Mouse (Mus musculus) intestine, embryonic 14.5 days (tissue): Measurements from ENCODE around the gene Prr11. TPM values are rescaled to one million over a fixed set of nuclear protein-coding genes. Genes with fewer than 3 reads are reported as not detected.

ENCODE experiments used
- ATAC-seq: fragments of 200-750 bp; cut with Nextera tagmentation; replicated peaks from 2 replicates; pipeline ENCODE4 v1.8.0; 2017; ENCODE audit warnings: low read depth, moderate number of reproducible peaks, moderate TSS enrichment, moderate library complexity; ENCODE audit not compliant: low FRiP score, low TSS enrichment
- DNase-seq: peaks from one replicate; pipeline ENCODE4 v3.0.0-alpha.2; 2018; ENCODE audit warnings: low spot score
- H3K27ac ChIP-seq: fragments of 300-500 bp; sonication (generic); 2 replicates; pipeline ENCODE4 v1.5.1; 2014; ENCODE audit warnings: low read depth, mild to moderate bottlenecking, control low read depth
- H3K27me3 ChIP-seq: fragments of 300-500 bp; sonication (generic); replicated peaks from 2 replicates; pipeline ENCODE4 v1.6.1; 2014; ENCODE audit warnings: low read length, control low read depth; ENCODE audit not compliant: control insufficient read depth, insufficient read depth
- H3K36me3 ChIP-seq: fragments of 300-500 bp; sonication (generic); 2 replicates; pipeline ENCODE4 v1.6.1; 2014; ENCODE audit warnings: low read length, control low read depth; ENCODE audit not compliant: control insufficient read depth, insufficient read depth
- H3K4me1 ChIP-seq: fragments of 300-500 bp; sonication (generic); replicated peaks from 2 replicates; pipeline ENCODE4 v1.6.1; 2014; ENCODE audit warnings: low read length, control low read depth, mixed read lengths; ENCODE audit not compliant: control insufficient read depth, insufficient read depth
- H3K4me2 ChIP-seq: fragments of 300-500 bp; sonication (generic); 2 replicates; pipeline ENCODE4 v1.6.1; 2014; ENCODE audit warnings: low read length
- H3K4me3 ChIP-seq: fragments of 300-500 bp; sonication (generic); 2 replicates; pipeline ENCODE4 v1.5.1; 2014; ENCODE audit warnings: low read depth, low read length, control low read depth, mixed read lengths
- H3K9ac ChIP-seq: fragments of 300-500 bp; sonication (generic); 2 replicates; pipeline ENCODE4 v1.6.1; 2014; ENCODE audit warnings: mild to moderate bottlenecking, low read length
- H3K9me3 ChIP-seq: fragments of 300-500 bp; sonication (generic); 2 replicates; pipeline ENCODE4 v1.6.1; 2016; ENCODE audit warnings: low read length, control low read depth; ENCODE audit not compliant: control insufficient read depth
- WGBS: fragments of 180-500 bp; shearing (Covaris S2); extraction: QIAGEN DNeasy Blood & Tissue Kit; methylation state at CpG from one replicate; pipeline ENCODE4 v1.1.7; 2014; 5-methylcytosine and 5-hydroxymethylcytosine counted together
- polyA plus RNA-seq: library from polyadenylated mRNA; unstranded; fragments of >200 nt; fragmentation: Nextera tagmentation; extraction: Ambion mirVana; gene quantifications from 2 replicates; pipeline ENCODE4 v1.2.1, GENCODE M21; 2014

Gene Prr11
- 12.0 and 14.8 TPM in 2 replicates for polyA plus RNA-seq

DNA sequence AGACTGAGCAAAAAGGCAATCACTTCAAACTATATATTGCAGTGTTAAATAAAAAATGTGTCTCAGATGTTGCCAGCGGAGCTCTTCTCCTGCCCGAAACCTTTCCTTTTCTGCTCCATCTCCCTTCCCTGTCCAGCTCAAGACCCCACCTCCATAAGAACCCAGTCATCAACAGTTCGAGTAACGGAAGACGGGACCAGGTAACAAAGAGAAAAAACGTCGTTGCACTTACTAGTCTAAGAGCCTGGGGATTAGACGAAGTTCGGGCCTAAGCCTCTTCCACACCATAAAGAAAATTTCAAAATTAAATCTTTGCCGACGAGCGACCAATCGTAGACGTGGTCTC is at the start of gene Prr11:
Prr11 (minus strand) TSS at position 300 of the 346 bp plus-strand sequence.
- DNase-seq = no peak
- under 1% methylated on average over 14 of the region's 14 CpGs for WGBS
- no peak for ATAC-seq

DNA sequence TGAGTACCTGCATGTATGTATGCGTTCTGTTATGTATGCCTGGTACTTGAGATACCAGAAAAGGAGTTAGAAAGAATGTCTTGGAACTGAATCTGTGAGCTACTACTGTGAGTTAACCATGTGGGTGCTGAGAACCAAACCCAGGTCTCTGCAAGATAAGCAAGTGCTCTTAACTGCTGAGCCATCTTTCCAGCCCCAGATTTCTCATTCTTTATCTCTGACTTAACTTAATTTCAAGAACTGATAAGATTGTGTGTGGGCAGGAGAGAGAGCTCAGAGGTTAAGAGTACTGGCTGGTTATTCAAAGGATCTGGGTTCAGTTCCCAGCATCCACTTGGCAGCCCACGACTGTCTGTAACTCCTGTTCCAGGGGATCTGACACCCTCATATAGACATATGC is 49.5 kb upstream of the Prr11 start:
- no peaks in the 10 kb centered on the region for H3K9me3 ChIP-seq
- no peaks in the 10 kb centered on the region for H3K27me3 ChIP-seq
- H3K36me3 ChIP-seq = peaks cover 21% of the 10 kb centered on the region
- no peak overlapping the region for H3K4me3 ChIP-seq
- WGBS = 89% methylated on average over 2 of the region's 2 CpGs
- ATAC-seq = no peak
- no peak overlapping the region for H3K27ac ChIP-seq
- H3K4me2 ChIP-seq = no peak overlapping the region
- DNase-seq = no peak
- H3K4me1 ChIP-seq = no peaks in the 10 kb centered on the region
- H3K9ac ChIP-seq = no peak overlapping the region

More for the DNA sequence above, at the start of gene Prr11:
- H3K9me3 ChIP-seq = no peaks in the 10 kb centered on the region
- peak within 1 kb of the TSS; percentile 99 for H3K4me3 ChIP-seq
- H3K36me3 ChIP-seq = peaks cover 52% of the 10 kb centered on the region
- no peaks in the 10 kb centered on the region for H3K27me3 ChIP-seq
- peak within 1 kb of the TSS; percentile 83 for H3K4me2 ChIP-seq
- H3K4me1 ChIP-seq = peaks cover 9% of the 10 kb centered on the region
- H3K9ac ChIP-seq = peak within 1 kb of the TSS; percentile 98
- peak within 1 kb of the TSS; percentile 97 for H3K27ac ChIP-seq

DNA sequence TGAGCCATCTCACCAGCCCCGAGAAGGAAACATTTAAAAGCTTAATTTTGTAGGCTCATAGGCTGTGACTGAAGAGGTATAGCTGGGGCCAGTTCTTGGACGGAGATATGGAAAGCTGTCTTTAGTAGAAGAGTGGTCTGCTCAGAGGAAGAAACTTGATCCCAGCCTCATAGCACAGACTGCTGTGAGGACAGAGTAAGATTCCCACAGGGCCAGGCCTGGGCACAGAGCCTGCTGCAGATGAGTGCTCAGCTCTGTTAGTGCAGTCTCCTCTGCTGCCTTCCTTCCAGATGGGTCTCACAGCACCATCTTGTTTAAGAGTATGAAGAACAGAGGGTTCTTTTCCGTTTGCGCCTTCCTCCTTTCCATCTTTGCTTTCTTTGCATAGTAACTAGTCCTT is 27.7 kb upstream of the Prr11 start:
- no peaks in the 10 kb centered on the region for H3K9me3 ChIP-seq
- no peaks in the 10 kb centered on the region for H3K4me1 ChIP-seq
- H3K9ac ChIP-seq = no peak overlapping the region
- H3K36me3 ChIP-seq = peaks cover 6% of the 10 kb centered on the region
- no peak overlapping the region for H3K4me2 ChIP-seq
- no peaks in the 10 kb centered on the region for H3K27me3 ChIP-seq
- H3K27ac ChIP-seq = no peak overlapping the region
- no peak overlapping the region for H3K4me3 ChIP-seq
- DNase-seq (no peak), ATAC-seq (no peak)
- WGBS = 91% methylated on average over 4 of the region's 4 CpGs

DNA sequence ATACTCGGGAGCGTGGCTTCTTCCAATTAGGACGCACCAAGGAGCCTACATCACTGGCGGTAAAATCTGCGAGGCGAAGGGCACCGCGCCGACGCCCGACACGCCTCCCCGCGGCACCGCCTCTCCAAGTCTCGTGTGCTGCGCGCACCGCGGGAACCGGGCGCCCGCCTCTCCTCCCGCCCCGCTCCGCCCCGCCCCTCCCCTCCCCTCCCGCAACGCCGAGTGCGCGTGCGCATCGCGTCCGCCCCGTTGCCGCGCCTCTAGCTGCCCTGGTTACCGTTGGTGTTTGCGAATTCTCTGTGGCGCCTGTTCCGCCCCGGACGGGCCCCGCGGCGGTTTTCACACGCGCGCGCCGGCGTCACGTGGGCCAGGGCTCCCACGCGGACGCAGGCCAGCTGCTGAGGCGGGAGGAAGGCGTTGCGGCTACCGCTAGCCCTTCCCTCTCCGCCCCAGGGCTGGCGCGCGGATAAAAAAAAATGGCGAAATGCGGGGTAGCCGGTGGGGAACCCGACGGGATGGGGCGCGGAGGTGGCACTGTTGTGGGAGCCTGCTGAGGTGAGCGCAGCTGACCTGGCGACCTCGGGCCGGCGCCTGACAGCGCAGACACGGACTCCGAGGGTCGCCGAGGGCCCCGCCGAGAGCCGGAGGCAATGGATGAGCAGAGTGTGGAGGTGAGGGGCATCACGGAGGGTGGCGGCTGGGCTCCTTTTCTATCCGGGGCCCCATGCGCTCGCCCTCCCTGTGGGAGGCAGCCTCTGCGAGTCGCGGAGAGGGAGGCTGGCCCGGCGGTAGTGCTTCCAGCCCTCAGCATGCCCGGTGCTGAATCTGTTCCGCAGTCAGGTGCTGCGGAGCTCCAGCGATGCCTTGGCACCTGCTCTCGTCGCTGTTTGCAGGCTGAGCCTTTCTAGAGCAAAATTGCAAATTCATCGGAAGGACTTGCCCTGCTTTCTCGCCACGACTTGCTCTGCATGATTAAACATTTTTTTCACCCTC is 18.6 kb upstream of the Prr11 start, which contains the start of gene Trim37:
Trim37 (plus strand) TSS at position 254 of the 993 bp plus-strand sequence.
- ATAC-seq = peak; percentile 93
- H3K4me2 ChIP-seq = peak within 1 kb of the TSS; percentile 79

DNA sequence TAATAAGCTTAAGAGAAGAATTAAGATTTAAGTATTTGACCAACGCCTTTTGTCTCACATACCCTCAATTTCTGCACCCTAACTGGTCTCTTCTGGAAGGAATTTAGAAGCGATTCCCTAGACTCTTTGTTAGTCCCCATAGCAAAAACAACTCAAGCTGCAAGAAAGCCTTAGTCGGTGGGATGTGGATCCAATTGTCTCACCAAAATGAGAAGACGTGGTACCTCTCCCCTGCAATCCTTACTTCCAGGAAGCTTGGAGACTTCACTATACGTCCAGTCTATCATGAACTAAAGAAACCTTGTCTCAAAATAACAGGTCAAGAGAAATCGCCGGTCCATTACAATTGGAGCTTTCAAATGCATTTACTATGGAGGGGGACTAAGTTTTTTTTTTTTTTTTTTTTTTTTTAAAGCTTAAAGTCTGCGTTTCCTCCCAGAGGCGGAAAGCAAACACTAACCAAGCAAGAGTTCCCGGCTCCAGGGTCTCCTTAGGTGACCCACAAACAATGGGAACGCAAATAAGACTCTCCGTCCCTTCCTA is 17.8 kb upstream of the Prr11 start:
- H3K36me3 ChIP-seq = peaks cover 39% of the 10 kb centered on the region
- H3K9me3 ChIP-seq = no peaks in the 10 kb centered on the region
- DNase-seq (no peak), ATAC-seq (no peak)
- WGBS = 1% methylated on average over 12 of the region's 12 CpGs
- peak overlapping the region; percentile 57 for H3K9ac ChIP-seq
- H3K4me2 ChIP-seq = peak overlapping the region; percentile 61
- H3K27ac ChIP-seq = peak overlapping the region; percentile 86
- no peaks in the 10 kb centered on the region for H3K27me3 ChIP-seq
- peak overlapping the region; percentile 90 for H3K4me3 ChIP-seq
- H3K4me1 ChIP-seq = peaks cover 9% of the 10 kb centered on the region; the same call in 1 of the 2 replicates

More for the DNA sequence above, 18.6 kb upstream of the Prr11 start, which contains the start of gene Trim37:
- WGBS = under 1% methylated on average over 99 of the region's 105 CpGs
- Histone ChIP-seq H3K27ac (peak within 1 kb of the TSS; percentile 86), H3K36me3 (peaks cover 31% of the 10 kb centered on the region), H3K4me1 (peaks cover 9% of the 10 kb centered on the region; the same call in 1 of the 2 replicates), H3K4me3 (peak within 1 kb of the TSS; percentile 90), H3K27me3 (no peaks in the 10 kb centered on the region), H3K9ac (peak within 1 kb of the TSS; percentile 83), H3K9me3 (no peaks in the 10 kb centered on the region)
- peak; percentile 90 for DNase-seq

DNA sequence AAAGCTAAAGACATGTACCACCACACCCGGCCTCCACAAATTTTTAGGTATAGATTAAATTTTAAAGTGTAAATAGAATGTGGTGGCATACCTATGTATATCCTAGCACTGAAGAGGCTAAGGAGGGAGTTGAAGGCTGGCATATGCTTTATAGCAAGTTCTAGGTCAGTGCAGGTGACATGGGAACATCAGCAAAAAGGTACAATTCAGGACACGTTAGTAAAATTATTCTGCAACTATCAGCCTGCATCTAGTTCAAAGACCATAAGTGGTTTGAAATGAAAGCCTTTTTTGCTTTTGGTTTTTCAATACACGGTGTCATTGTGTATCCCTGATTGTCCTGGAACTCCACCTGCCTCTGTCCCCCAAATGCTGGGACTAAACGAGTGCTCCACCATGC is 17.1 kb upstream of the Prr11 start:
- DNase-seq = no peak
- Histone ChIP-seq H3K4me3 (no peak overlapping the region), H3K9ac (peak overlapping the region; percentile 57; the same call in 1 of the 2 replicates), H3K27me3 (no peaks in the 10 kb centered on the region), H3K4me1 (peaks cover 9% of the 10 kb centered on the region; the same call in 1 of the 2 replicates), H3K9me3 (no peaks in the 10 kb centered on the region), H3K36me3 (peaks cover 43% of the 10 kb centered on the region), H3K27ac (no peak overlapping the region; the same call in 1 of the 2 replicates), H3K4me2 (peak overlapping the region; percentile 61)
- WGBS = 59% methylated on average over 4 of the region's 4 CpGs
- no peak for ATAC-seq

DNA sequence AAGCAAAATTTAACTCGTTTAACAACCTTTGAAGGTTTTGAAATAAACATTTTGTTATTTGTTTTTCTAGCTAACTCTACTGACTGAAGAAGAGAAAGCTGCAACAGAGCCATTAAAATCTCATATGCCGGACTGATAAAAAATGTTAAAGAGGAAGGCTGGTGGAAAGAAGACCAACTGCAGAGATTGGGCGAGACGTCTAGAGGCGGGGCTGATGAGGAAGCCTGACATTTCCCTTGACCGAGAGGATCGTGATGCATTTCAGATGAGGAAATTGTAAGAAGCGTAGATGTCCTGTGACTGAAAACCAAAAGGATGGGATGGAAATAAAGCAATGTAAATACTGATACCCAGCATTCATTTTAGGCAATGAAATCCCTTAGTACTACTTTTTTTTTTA is 13.4 kb upstream of the Prr11 start:
- Histone ChIP-seq H3K4me3 (no peak overlapping the region), H3K27me3 (no peaks in the 10 kb centered on the region), H3K4me2 (no peak overlapping the region), H3K9ac (no peak overlapping the region), H3K4me1 (0 out of 2 replicates have a peak, but pooled peaks cover 3% of the 10 kb centered on the region), H3K27ac (no peak overlapping the region), H3K9me3 (no peaks in the 10 kb centered on the region), H3K36me3 (peaks cover 72% of the 10 kb centered on the region)
- ATAC-seq (no peak), DNase-seq (no peak)
- 84% methylated on average over 8 of the region's 8 CpGs for WGBS

DNA sequence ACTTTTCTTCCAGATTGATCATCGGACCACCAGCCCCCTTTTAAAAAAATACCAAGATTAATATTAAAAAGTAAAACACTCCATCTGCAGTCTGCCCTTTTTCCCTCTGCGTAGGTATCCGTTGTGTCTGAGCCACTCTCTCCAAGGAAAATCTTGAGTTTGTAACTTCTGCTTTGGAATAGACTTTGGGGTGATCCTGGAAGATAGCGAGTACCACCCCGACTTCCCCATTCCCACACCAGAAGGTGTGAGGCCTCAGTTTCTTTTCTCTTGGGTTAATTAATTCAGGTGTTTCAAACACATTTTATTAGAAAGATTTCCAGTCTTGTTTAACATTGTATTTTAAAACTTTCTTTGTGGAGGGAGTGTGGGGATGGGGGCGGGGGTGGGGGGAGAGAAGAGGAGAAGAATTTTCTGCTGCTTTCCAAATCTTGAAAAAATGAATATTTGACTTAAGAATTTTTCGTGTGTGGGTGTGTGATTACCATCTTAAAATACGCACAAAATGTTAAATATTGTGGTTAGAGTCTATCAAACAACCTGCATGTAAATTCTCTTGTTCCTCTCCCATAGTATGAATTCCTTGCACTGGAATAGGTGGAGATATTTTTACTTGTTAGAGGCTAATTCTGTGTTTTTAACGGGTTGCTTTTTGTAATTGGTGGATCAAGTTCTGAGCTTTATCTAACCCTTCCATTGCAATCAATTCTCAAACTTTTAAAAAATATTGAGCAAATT is 1.8 kb upstream of the Prr11 start:
- Histone ChIP-seq H3K4me2 (peak overlapping the region; percentile 83), H3K9me3 (no peaks in the 10 kb centered on the region), H3K27me3 (no peaks in the 10 kb centered on the region), H3K36me3 (peaks cover 53% of the 10 kb centered on the region), H3K4me3 (peak overlapping the region; percentile 99), H3K27ac (peak overlapping the region; percentile 97), H3K9ac (peak overlapping the region; percentile 98), H3K4me1 (peaks cover 9% of the 10 kb centered on the region)
- DNase-seq (no peak), ATAC-seq (no peak)
- 5% methylated on average over 9 of the region's 9 CpGs for WGBS
